Mouse (Mus musculus) adrenal gland, postnatal 36 days (tissue): Measurements from ENCODE around the gene 1700003E16Rik. TPM values are rescaled to one million over a fixed set of nuclear protein-coding genes. Genes with fewer than 3 reads are reported as not detected.

Experiments used
- DNase-seq, 2 experiments: peaks; one replicate each; pipeline ENCODE4 v3.0.0; 2021; ENCODE audit warnings: mixed read lengths in 1 of 2
- total RNA-seq, 2 experiments: library from RNA; stranded (reverse); gene quantifications; 2 replicates each; pipeline ENCODE4 v1.2.3; 2021

Gene 1700003E16Rik
- total RNA-seq, 2 experiments from 2014 or later: 0.43 to 0.66 TPM

DNA sequence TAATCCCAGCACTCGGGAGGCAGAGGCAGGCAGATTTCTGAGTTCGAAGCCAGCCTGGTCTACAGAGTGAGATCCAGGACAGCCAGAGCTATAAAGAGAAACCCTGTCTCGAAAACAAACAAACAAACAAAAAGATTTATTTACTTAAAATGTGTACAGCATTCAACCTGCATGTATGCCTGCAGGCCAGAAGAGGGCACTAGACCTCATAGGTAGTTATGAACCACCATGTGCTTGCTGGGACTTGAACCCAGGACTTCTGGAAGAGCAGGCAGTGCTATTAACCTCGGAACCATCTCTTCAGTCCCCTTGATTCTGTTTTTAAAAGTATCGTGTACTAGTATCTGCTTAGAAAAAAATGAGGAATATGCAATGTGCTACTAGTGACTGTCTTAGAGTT, 28.8 kb upstream of the 1700003E16Rik start:
- no peak for DNase-seq

DNA sequence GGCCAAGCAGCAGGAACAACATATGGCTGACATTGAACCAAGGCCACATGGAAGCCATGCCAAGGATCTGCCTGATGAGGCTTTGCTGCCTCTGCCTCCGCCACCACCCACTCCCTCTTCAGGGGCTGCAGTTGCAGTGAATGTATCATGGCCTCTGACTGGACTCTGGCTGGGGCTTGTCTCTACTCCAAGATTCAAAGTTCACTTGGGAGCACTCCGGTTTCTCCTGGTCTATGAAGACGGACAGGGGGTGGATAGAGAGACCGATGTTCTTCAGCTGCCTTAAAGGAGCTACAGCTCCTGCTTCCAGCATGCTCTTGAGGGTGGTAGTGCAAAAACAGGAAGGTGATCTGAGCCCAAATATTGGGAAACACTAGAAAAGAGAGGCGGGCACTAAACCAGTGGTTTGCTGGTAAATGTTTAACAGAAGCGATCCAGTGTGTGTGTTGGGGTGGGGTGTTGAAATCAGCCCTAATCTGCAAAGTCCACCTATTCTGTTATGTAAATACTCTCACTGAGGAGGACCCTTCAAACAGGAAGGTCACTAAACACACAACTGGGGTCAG, 24.7 kb upstream of the 1700003E16Rik start:
- no peak for DNase-seq

DNA sequence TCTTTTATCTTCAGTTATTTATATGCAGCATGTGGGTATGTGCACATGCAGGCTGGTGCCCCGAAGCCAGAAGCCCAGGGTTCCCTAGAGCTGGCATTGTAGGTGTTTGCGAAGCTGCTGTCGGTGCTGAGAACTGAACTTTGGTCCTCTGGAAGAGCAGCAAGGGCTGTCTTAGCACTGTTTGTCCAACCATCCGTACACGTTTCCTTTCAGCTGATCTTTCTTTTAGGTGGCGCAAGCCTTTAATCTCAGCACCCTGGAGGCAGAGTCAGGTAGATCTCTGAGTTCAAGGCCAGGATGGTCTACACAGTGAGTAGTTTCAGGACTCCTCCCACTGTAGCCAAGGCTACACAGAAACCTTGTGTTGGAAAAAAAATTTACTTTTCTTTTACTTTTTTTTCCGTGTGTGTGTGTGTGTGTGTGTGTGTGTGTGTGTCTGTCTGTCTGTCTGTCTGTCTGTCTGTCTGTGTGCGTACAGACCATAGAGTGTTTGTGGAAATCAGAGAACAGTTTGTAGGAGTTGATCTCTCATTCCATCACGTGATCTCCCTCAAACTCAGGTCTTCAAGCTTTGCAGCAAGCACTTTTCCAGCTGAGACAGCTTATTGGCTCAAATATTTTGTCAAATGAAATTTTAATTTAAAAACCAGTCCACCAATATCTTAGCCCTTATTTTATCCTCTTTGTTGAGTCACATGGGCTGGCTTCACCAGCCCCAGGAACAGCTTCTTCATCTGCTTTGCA, 23.9 kb upstream of the 1700003E16Rik start:
- no peak for DNase-seq

DNA sequence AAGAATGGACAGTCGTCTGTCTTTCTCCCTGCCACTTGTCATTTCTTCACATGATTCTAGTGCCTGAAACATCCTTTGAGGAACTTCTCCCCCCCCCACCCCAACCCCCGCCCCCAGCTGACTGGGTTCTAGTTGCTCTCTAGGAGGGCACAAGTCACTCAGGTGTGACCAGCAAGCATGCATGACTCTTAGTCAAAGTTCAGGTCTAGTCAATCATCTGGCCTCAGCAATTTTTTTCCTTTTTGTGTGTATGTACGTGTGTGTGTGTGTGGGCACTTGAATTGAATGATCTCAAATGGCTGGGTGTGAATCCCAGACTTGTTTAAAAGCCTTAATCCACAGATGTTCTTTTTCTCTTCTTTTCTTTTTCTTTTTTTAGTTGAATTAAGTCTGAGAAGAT, 22.0 kb upstream of the 1700003E16Rik start:
- no peak for DNase-seq

DNA sequence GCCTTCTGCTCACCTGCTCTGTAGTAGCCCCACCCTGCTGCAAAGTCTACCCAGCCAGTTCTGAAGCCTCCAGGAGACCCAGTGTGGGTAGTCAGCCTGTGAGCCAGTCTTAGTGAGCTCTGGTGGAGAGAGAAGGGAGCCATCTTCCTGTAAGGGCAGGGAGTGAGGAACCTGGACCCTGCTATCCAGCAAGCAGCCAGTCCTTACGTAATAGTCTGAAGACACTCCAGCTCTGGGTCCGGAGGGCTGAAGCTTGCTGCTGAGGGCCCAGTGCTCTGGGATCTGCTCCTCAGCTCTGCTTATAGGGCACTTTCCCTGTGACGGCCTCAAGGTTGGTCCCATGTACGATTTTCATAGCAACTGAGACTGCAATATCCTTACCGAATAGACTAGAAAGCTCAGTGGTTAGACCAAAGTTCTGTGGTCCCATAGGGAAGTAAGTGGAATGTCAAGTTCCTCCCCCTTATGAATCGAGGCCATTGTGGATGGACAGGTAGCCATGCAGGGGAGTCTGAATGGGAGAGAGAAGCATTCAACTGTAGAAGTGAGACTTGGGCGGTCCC, 21.2 kb upstream of the 1700003E16Rik start, which contains the start of gene Rtkn:
Rtkn (plus strand) TSS at position 513 of the 563 bp plus-strand sequence.
- DNase-seq: no peak

DNA sequence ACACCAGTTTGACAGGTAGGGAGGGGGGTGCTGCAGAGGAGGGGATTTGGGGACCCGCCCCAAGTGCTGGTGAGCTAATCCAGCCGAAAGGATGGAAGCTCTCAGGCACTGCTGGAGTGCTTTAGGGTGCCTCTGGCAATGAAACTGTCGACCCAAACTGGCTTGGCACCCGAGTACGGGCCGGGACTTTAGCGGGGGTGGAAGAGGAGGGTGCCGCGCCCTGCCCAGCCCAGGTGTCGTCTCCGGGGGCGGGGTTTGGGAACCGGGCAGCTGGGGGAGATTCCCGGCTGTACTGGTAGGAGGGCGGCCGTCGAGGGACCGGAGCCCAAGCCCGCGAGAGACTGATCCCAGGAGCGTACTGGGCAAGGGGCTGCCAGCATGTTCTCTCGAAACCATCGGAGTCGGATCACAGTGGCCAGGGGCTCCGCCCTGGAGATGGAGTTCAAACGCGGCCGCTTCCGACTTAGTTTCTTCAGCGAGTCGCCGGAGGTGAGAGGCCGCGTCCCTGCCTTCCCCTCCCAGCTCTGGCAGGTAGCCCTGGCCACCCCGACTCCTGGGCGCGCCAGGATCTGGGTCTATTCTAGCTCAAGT, 20.5 kb upstream of the 1700003E16Rik start:
- peak in 1 of 2 experiments; percentile 56 for DNase-seq

DNA sequence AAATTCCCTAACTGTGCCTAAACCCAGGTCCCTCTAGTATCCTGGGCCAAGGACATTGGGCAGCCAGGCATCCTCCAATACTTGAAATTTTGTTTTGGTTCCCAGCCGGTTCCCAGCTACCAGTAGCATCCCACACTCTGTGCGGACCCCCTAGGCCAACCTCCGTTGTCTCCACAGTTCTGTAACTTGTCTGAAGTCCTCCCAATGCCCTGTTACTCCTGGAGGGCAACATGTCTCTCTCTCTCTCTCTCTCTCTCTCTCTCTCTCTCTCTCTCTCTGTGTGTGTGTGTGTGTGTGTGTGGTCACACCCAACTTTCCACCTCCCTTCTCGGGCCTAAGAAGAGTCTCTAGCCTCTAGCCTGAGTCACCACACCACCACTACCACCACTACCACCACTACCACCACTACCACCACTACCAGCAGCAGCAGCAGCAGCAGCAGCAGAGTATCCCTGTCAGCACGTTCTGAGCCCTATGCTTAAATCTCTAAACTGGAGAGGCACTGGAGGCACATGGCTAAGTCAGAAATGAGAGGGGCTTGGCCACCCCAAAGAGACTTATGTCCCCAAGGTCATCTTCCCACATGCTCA, 19.8 kb upstream of the 1700003E16Rik start:
- no peak for DNase-seq

DNA sequence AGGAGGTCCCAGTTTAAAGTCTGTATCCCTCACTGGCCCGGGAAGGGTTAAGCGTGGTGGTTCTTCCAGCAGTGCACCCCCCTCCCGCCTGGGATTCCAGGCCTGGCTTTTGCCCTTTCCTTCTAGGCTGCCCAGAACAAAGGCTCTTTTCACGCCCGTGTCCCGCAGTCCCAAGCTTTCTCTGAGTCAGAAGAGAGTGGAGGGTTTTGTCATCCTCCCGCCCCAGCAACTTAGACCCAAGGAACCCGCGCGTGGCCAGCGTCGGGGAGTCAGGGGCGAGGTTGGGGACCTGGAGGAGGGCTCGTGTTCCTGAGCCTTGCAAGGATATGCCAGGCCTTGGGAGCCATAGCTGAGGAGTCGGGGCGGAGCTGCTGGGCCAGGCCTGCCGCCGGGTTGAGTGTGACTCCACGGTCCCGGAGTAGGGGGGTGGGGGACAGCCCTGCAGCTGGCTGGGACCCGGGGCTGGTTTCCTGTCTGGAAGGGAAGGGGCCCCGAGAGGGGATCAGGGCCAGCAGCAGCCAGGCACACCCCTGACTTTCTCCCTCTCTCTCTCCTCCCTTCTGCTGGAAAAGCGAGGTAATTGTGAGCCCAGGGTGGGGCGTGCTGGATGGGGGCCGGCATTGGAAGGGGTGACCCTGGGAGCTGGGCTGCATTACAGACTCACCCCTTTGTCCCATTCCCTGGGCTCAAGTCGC, 19.2 kb upstream of the 1700003E16Rik start:
- peak; percentile 73 to 86 for DNase-seq

DNA sequence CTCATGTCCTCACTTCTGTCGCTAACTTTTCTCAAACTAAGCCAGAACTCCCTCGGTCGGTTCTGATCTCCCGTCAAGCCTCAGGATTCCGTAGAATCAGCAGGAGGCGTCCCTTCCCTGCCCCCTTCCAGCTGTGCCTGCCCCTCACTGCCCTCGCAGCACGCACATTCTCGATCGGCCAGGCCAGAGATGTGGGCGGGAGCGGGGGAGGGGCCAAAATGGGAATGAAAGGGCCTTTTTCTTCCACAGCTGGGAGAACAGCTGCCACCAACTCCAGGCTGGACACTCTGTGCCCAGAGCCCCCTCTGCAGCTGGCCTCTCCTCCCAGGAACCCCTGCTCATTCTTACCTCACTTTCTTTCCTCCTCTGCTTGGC, 18.6 kb upstream of the 1700003E16Rik start:
- peak; percentile 93 to 97 for DNase-seq

DNA sequence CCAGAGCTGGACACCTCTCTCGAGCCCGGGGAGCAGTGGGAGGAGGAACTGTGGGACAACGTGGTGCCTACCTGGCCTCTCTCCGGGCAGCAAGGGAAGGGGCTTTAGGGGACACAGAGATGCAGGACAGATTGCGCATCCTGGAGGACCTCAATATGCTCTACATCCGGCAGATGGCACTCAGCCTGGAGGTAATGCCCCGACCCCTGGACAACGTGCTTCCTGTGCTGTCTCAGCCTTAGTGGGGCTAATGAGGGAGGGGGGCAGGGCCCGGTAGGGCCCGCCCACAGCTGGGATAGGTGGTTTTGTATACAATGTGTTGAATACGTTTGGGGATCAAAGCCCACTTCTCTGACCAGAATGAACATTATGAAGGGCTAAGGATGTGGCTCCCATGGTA, 18.1 kb upstream of the 1700003E16Rik start:
- no peak for DNase-seq

DNA sequence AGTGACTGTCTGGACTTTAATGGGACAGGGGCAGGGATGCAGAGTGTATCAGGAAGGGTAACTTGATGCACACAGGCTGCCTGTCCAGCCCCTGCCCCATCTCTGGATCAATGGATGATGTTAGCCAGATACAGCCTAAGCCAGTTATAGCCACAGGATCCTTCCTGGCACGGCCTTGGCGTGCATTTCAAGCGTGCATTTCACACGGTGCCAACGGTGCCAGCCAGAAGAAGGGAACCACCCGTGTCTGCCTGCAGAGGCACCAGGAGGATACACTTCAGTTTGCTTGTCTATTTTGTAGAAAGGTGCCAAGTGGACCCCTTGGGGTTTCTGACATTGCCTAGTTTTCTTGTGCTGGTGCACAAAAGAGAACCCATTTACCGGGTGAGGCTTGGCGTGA, 16.2 kb upstream of the 1700003E16Rik start:
- no peak for DNase-seq

DNA sequence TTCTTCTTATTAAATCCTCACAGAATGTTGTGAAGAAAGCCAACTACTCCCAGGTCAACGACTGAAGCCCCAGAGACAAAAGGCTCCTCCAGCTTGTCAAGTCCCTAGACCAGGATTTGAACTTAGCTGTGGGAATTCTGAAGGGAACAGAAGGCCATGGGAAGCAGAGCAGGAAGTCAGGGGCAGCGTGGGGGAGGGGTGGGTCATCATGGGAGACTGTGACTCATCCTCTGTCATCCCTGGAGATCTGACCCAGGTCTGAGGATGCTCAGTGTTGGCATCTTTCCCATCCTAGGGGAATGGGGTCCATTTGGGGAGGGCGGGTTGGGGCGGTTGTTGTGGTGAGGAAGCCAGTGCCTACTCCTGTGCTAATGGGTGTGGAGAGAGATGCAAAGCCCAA, 14.6 kb upstream of the 1700003E16Rik start:
- DNase-seq: no peak

DNA sequence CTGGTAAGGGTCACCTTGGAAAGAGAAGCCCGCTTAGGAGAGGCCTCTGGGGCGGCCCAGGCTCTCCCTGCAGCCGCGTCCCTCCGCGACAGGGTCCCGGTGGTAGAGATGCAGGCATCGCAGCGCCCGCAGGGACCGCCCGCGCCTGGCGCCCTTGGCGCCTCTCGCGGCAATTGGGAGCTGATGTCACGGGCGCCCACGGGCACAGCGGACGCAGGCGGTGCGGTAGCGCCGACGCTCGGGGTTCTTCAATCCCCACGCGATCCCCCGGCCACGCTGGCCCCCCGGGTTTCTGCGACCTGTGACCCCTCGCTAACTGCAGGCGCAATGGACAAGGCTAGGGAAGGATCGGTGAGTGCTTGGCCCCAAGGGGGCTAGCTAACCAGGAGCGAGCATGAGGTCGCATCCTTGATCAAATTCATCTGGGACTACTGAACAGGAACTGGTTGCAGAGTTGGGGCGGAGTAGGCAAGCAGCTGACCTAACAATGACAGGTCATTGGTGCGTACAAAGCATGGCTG, 13.9 kb upstream of the 1700003E16Rik start:
- peak in 1 of 2 experiments; percentile 18 for DNase-seq

DNA sequence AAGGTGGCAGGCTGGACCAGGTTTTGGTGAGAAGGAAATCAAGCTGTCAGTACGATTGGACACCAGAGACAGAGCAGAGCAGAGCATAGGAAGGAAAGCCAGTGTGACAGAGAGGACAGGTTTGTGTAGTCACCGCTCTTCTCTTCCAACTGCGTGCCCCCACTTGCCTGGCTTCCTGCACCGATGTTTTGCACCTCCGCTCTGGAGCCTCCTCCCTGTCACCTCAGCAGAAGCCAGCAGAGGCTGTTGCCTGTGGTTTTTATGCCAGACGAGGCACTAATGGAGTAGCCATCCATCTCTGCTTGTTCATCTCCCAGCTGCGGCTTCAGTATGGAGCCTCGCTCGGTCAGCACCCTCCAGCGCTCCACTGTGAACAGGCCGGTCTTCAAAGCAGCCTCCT, 13.3 kb upstream of the 1700003E16Rik start:
- no peak for DNase-seq

DNA sequence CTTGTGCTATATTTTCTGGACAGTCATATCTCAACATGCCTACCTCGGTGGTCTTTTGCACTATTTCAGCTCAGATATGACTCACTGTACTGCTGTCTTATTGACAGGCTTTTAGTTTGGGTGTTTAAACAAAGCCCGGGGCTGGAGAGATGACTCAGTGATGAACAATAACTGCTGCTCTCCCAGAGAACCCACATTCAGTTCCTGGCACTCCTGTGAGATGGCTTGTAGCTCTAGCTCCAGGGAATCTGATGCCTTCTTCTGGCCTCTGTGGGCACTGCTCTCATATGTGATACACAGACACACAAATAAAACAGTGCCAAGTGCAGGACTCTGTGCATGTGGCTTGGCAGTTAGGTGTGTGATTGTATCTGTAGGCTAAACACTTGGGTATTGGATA, 11.0 kb upstream of the 1700003E16Rik start:
- no peak for DNase-seq

DNA sequence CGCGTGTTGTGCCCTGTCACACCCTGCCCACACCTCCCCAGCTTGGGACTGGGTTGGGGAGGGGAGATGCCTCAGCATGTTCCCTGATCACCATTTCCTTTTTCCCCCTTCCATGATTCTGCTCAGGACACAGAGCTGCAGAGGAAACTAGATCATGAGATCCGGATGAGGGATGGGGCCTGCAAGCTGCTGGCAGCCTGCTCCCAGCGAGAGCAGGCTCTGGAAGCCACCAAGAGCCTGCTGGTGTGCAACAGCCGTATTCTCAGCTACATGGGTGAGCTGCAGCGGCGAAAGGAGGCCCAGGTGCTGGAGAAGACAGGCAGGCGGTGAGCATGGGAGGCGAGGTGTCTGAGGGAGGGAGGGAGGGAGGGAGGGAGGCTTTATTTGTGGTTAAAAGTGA, 10.4 kb upstream of the 1700003E16Rik start:
- DNase-seq: no peak

DNA sequence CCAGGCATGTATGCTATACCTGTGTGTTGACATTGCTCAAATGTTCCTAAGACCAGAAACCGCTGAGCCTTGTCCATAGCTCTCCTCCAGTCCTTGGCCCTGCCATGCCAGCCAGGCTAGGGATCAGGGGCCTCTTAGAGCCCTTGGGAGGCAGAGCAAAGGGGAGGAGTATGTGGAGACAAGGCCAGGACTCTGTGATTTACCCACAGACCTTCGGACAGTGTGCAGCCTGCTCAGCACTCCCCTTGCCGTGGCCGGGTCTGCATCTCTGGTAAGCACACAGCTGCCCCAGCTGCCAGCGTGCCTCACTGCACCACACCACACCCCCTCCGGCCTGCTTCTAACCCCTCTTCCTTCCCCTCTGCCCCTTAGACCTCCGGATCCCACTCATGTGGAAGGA, 8.9 kb upstream of the 1700003E16Rik start:
- peak; percentile 56 to 59 for DNase-seq

DNA sequence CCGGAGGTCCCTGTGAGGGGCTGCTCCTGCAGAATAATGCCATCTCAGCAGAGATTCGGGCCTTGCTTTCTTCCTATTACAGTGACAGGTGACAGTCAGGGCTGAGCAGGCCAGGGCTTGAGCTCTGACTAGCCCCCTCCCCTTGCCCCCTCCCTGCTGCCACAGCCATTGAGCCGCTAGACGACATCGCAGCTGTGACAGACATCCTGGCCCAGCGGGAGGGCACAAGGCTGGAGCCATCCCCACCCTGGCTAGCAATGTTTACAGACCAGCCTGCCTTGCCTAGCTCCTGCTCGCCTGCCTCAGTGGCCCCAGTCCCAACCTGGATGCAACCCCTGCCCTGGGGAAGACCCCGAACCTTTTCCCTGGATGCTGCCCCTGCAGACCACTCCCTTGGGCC, 4.5 kb upstream of the 1700003E16Rik start:
- no peak for DNase-seq

DNA sequence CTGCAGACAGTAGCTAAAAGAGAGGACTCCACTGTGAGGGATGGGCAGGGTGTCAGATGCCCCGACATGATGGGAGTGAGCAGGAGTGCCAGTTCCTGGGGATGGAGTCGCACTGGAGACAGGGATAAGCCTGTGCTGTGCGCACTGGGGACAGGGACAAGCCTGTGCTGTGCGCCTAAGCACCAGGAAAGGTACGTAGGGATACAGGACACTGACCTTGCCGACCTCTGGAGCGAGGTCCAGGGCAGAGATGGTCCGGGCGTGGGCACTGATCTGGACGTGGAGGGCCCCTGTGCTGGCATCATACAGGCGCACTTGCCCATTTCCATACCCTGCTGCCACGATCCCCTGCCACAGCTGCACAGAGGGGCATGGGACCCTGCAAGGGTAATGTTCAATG, 3.2 kb upstream of the 1700003E16Rik start:
- DNase-seq: no peak

DNA sequence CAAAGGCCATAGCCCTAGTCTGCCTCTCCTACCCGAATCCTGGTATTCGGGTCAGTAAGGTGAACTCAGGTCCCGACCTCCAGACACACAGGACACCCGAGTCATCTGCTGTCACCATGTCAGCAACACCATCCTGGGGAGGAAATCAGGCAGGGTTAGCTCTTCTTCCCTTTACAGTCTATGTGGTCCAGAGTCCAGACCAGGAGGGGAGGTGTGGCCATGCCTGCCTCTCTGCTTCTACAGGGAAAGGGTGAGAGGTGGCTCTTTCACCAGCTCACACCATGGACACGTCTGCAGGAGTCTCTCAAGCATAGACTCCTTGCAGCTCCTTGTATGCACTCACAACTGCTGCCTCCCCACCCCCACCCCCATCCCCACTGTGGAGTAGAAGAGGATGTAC, 2.7 kb upstream of the 1700003E16Rik start:
- DNase-seq: no peak

DNA sequence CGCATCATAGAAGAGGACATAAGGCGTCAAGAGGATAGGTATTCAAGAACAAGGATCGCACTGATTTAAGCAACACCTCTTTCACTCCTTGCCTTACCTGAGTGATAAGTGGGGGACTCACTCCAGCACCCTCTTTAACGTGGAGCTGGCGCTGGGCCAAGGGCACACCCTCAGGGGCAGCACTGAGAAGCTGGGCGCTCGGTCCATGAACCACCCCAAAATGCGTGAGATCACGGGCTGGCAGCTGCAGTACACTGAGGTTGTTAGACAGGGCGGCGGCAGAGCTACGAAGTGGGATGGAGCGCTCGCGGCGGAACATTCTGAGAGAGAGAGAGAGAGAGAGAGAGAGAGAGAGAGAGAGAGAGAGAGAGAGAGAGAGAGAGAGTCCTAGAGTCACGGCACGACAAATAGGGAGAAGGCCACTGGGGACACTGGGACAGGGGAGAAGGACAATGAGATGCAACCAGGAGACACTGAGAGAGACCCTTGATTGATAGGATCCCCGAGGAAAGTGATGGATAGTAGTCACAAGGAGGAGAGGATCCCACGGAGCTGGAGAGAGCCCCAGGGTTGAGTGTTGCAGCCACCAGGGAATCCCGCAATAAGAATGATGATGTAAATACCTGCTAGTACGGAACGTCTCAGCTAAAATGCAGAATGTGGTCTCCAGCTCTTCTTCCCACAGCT, 509 bp upstream of the 1700003E16Rik start:
- DNase-seq: no peak
